Mouse (Mus musculus): Measurements from ENCODE around the gene Gm37240.

GRCm38 (mm10) chr3:84663079-84663478 is 1224.2 kb downstream of the Gm37240 start:
- TF ChIP-seq POLR2A (IDR thresholded peaks at IDR 0.05; ENCODE audit: insufficient read depth, low read length): no peak
- TF ChIP-seq EP300 (IDR thresholded peaks at IDR 0.05; ENCODE audit: insufficient read depth, low read depth, low read length): no peak

Measured in ES-Bruce4 (cell line).